Mouse (Mus musculus) stomach, adult 2 months (tissue): ENCODE measurements around the gene Nup153. TPM values are rescaled to one million over a fixed set of nuclear protein-coding genes. Genes with fewer than 3 reads are reported as not detected.

Source experiments
- polyA plus RNA-seq: library from polyadenylated mRNA; depleted of rRNA; stranded (reverse); fragments of >200 nt; gene quantifications from 2 replicates; pipeline ENCODE4 v1.2.3, GENCODE M21; 2012; rRNA removed

The Nup153 gene
- polyA plus RNA-seq = 10.2 and 10.5 TPM in 2 replicates

DNA sequence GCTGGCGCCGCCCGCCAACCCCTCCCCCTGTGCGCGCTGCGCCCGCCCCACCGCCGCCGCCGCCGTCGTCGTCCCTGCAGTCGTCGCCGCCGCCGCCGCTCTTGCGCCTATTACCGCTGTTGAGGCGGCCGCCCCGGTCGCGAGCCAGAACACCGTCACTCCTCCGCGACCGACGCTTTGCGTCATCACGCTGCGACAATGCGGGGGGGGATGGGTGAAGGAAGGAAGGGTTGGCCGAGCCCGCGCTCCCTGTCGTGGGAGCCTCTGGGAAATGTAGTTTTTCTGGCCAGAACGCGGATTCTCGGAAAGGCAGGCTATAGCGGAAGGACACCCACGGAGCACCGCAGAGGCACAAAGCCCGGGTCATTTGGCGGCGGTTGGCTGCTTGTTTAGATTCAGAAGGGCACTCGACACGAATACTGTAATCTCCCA lies at the start of gene Nup153:
Nup153 (minus strand) TSS at position 104 of the 432 bp plus-strand sequence.

DNA sequence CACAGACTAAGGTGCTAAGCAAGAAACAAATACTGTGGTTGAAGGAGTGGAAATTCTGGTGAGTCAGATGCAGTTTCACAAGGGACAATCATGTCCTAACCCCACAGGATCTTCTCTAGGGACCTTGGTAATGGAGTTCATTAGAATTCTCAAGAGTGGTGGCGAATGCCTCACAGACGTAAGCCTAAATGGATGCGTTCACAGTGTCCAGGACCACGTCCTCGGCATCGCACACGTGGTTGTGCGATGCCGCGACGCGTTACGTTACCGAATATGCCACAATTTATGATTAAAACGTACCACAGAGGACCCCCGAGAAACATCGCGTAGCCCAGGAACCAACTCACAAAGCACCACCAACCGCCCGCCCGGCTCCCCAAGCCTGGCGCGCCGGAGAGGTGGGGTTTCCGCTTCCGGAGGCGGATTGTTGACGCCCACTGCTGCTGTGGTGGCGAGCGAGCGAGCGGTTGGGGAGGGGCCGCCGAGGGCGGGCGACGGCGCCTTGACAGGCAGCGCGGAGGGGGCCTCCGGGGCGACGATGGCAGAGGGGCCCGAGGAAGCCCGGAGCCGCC lies 58.6 kb downstream of the Nup153 start, which contains the start of gene Fam8a1:
Fam8a1 (plus strand) TSS at position 475 of the 572 bp plus-strand sequence.

Other genes with a start within 250 kb of the Nup153 start
- gene Cap2, start 226.1 kb downstream of the Nup153 start, polyA plus RNA-seq = 6.4 and 7.8 TPM in 2 replicates
- 6.7 and 10.7 TPM in 2 replicates for gene Fam8a1, start 58.4 kb downstream of the Nup153 start, polyA plus RNA-seq
- gene Kif13a, start 201.9 kb upstream of the Nup153 start, polyA plus RNA-seq = 10.2 and 11.2 TPM in 2 replicates